Mouse (Mus musculus): ENCODE measurements around the gene Fmn2. TPM values are rescaled to one million over a fixed set of nuclear protein-coding genes. Genes with fewer than 3 reads are reported as not detected.

Gene Fmn2
- polyA plus RNA-seq, 1 experiment from 2014 or later: 8.0 TPM

GRCm38 (mm10) chr1:174689301-174689700, 187.7 kb downstream of the Fmn2 start:
- Histone ChIP-seq H3K4me1 (replicated peaks) (no peaks in the 10 kb centered on the region), H3K27me3 (ENCODE audit: insufficient read depth, poor library complexity, severe bottlenecking) (no peaks in the 10 kb centered on the region), H3K27ac (no peak overlapping the region), H3K4me3 (no peak overlapping the region), H3K36me3 (no peaks in the 10 kb centered on the region; the same call in 1 of the 2 replicates), H3K9me3 (no peaks in the 10 kb centered on the region)
- 90% methylated on average over 2 of the region's 2 CpGs for WGBS
- no peak for DNase-seq (ENCODE audit: low spot score)

GRCm38 (mm10) chr1:174700871-174701270, 199.2 kb downstream of the Fmn2 start:
- Histone ChIP-seq H3K4me1 (replicated peaks) (no peaks in the 10 kb centered on the region), H3K27ac (no peak overlapping the region), H3K9me3 (no peaks in the 10 kb centered on the region), H3K27me3 (ENCODE audit: insufficient read depth, poor library complexity, severe bottlenecking) (no peaks in the 10 kb centered on the region), H3K36me3 (peaks cover 46% of the 10 kb centered on the region), H3K4me3 (no peak overlapping the region)
- WGBS: 94% methylated on average over 5 of the region's 5 CpGs
- DNase-seq (ENCODE audit: low spot score): no peak

GRCm38 (mm10) chr1:174701835-174702234, 200.2 kb downstream of the Fmn2 start:
- 90% methylated on average over 5 of the region's 5 CpGs for WGBS
- no peak for DNase-seq (ENCODE audit: low spot score)
- Histone ChIP-seq H3K4me3 (no peak overlapping the region), H3K27me3 (ENCODE audit: insufficient read depth, poor library complexity, severe bottlenecking) (no peaks in the 10 kb centered on the region), H3K9me3 (no peaks in the 10 kb centered on the region), H3K4me1 (replicated peaks) (no peaks in the 10 kb centered on the region), H3K27ac (no peak overlapping the region), H3K36me3 (peaks cover 48% of the 10 kb centered on the region)

GRCm38 (mm10) chr1:174703909-174704308, 202.3 kb downstream of the Fmn2 start:
- no peaks in the 10 kb centered on the region for H3K4me1 ChIP-seq (replicated peaks)
- DNase-seq (ENCODE audit: low spot score): no peak
- WGBS: 94% methylated on average over 1 of the region's 1 CpGs
- H3K4me3 ChIP-seq: no peak overlapping the region
- peaks cover 46% of the 10 kb centered on the region for H3K36me3 ChIP-seq
- H3K27me3 ChIP-seq (ENCODE audit: insufficient read depth, poor library complexity, severe bottlenecking): no peaks in the 10 kb centered on the region
- H3K9me3 ChIP-seq: no peaks in the 10 kb centered on the region
- no peak overlapping the region for H3K27ac ChIP-seq

- Histone ChIP-seq H3K9me3 (no peaks in the 10 kb centered on the region), H3K27me3 (ENCODE audit: insufficient read depth, poor library complexity, severe bottlenecking) (no peaks in the 10 kb centered on the region), H3K4me3 (no peak overlapping the region), H3K27ac (no peak overlapping the region), H3K36me3 (peaks cover 34% of the 10 kb centered on the region), H3K4me1 (replicated peaks) (no peaks in the 10 kb centered on the region)
- 91% methylated on average over 12 of the region's 12 CpGs for WGBS
- no peak for DNase-seq (ENCODE audit: low spot score)
These were observed 218.3 kb downstream of the Fmn2 start for GRCm38 (mm10) chr1:174719729-174720458.

- no peak overlapping the region for H3K27ac ChIP-seq
- H3K36me3 ChIP-seq: no peaks in the 10 kb centered on the region
- no peaks in the 10 kb centered on the region for H3K4me1 ChIP-seq (replicated peaks)
- no peaks in the 10 kb centered on the region for H3K9me3 ChIP-seq
- WGBS: 86% methylated on average over 3 of the region's 3 CpGs
- H3K4me3 ChIP-seq: no peak overlapping the region
- no peaks in the 10 kb centered on the region for H3K27me3 ChIP-seq (ENCODE audit: insufficient read depth, poor library complexity, severe bottlenecking)
- no peak for DNase-seq (ENCODE audit: low spot score)
These were observed 227.1 kb downstream of the Fmn2 start for GRCm38 (mm10) chr1:174728771-174729170.

GRCm38 (mm10) chr1:174732715-174733114, 231.1 kb downstream of the Fmn2 start:
- DNase-seq (ENCODE audit: low spot score): no peak
- H3K9me3 ChIP-seq: no peaks in the 10 kb centered on the region
- H3K27ac ChIP-seq: no peak overlapping the region
- WGBS: 77% methylated on average over 6 of the region's 6 CpGs
- H3K36me3 ChIP-seq: no peaks in the 10 kb centered on the region
- no peaks in the 10 kb centered on the region for H3K4me1 ChIP-seq (replicated peaks)
- no peaks in the 10 kb centered on the region for H3K27me3 ChIP-seq (ENCODE audit: insufficient read depth, poor library complexity, severe bottlenecking)
- no peak overlapping the region for H3K4me3 ChIP-seq

GRCm38 (mm10) chr1:174738958-174739357, 237.3 kb downstream of the Fmn2 start:
- Histone ChIP-seq H3K4me1 (replicated peaks) (0 out of 2 replicates have a peak, but pooled peaks cover 2% of the 10 kb centered on the region), H3K4me3 (no peak overlapping the region), H3K36me3 (no peaks in the 10 kb centered on the region), H3K27me3 (ENCODE audit: insufficient read depth, poor library complexity, severe bottlenecking) (no peaks in the 10 kb centered on the region), H3K9me3 (no peaks in the 10 kb centered on the region), H3K27ac (no peak overlapping the region)
- 84% methylated on average over 8 of the region's 8 CpGs for WGBS
- no peak for DNase-seq (ENCODE audit: low spot score)

GRCm38 (mm10) chr1:174742667-174743066, 241.0 kb downstream of the Fmn2 start:
- no peak for DNase-seq (ENCODE audit: low spot score)
- Histone ChIP-seq H3K9me3 (no peaks in the 10 kb centered on the region), H3K4me3 (no peak overlapping the region), H3K4me1 (replicated peaks) (0 out of 2 replicates have a peak, but pooled peaks cover 2% of the 10 kb centered on the region), H3K27ac (no peak overlapping the region), H3K27me3 (ENCODE audit: insufficient read depth, poor library complexity, severe bottlenecking) (no peaks in the 10 kb centered on the region), H3K36me3 (no peaks in the 10 kb centered on the region)
- 85% methylated on average over 2 of the region's 2 CpGs for WGBS

GRCm38 (mm10) chr1:174748520-174748919, 246.9 kb downstream of the Fmn2 start:
- no peak for DNase-seq (ENCODE audit: low spot score)
- Histone ChIP-seq H3K27ac (no peak overlapping the region), H3K4me1 (replicated peaks) (no peaks in the 10 kb centered on the region), H3K9me3 (no peaks in the 10 kb centered on the region), H3K36me3 (no peaks in the 10 kb centered on the region), H3K4me3 (no peak overlapping the region), H3K27me3 (ENCODE audit: insufficient read depth, poor library complexity, severe bottlenecking) (no peaks in the 10 kb centered on the region)
- WGBS: 88% methylated on average over 4 of the region's 4 CpGs

- 82% methylated on average over 3 of the region's 3 CpGs for WGBS
- Histone ChIP-seq H3K27me3 (ENCODE audit: insufficient read depth, poor library complexity, severe bottlenecking) (no peaks in the 10 kb centered on the region), H3K4me3 (no peak overlapping the region), H3K9me3 (no peaks in the 10 kb centered on the region), H3K27ac (no peak overlapping the region), H3K36me3 (no peaks in the 10 kb centered on the region), H3K4me1 (replicated peaks) (no peaks in the 10 kb centered on the region)
- DNase-seq (ENCODE audit: low spot score): no peak
These were observed 249.4 kb downstream of the Fmn2 start for GRCm38 (mm10) chr1:174750893-174751461.

- WGBS: 74% methylated on average over 6 of the region's 6 CpGs
- no peaks in the 10 kb centered on the region for H3K36me3 ChIP-seq
These were observed 257.7 kb downstream of the Fmn2 start for GRCm38 (mm10) chr1:174759354-174759753.

GRCm38 (mm10) chr1:174765757-174766156, 264.1 kb downstream of the Fmn2 start:
- no peak for DNase-seq (ENCODE audit: low spot score)
- H3K9me3 ChIP-seq: no peaks in the 10 kb centered on the region
- H3K4me3 ChIP-seq: no peak overlapping the region
- H3K27ac ChIP-seq: no peak overlapping the region
- no peaks in the 10 kb centered on the region for H3K27me3 ChIP-seq (ENCODE audit: insufficient read depth, poor library complexity, severe bottlenecking)
- WGBS: 63% methylated on average over 2 of the region's 2 CpGs
- H3K36me3 ChIP-seq: no peaks in the 10 kb centered on the region
- H3K4me1 ChIP-seq (replicated peaks): no peaks in the 10 kb centered on the region

More at GRCm38 (mm10) chr1:174759354-174759753, 257.7 kb downstream of the Fmn2 start:
- no peaks in the 10 kb centered on the region for H3K27me3 ChIP-seq (ENCODE audit: insufficient read depth, poor library complexity, severe bottlenecking)
- H3K9me3 ChIP-seq: no peaks in the 10 kb centered on the region
- no peak overlapping the region for H3K27ac ChIP-seq
- no peak for DNase-seq (ENCODE audit: low spot score)
- H3K4me1 ChIP-seq (replicated peaks): peaks cover 10% of the 10 kb centered on the region
- no peak overlapping the region for H3K4me3 ChIP-seq

Measured in hindbrain, embryonic 10.5 days (tissue).